Mouse (Mus musculus): ENCODE measurements around the gene Nprl2. TPM values are rescaled to one million over a fixed set of nuclear protein-coding genes. Genes with fewer than 3 reads are reported as not detected.

Nprl2 gene
- polyA plus RNA-seq, 1 experiment from 2014 or later: 40.9 TPM

GRCm38 (mm10) chr9:107508266-107508665, 33.8 kb upstream of the Nprl2 start:
- no peak overlapping the region for H3K27ac ChIP-seq (replicated peaks; ENCODE audit: low read depth, low read length)
- no peak overlapping the region for H3K9ac ChIP-seq (ENCODE audit: low read length)
- H3K4me3 ChIP-seq (ENCODE audit: low read depth, low read length): no peak overlapping the region
- DNase-seq (ENCODE audit: low spot score) (no peak), ATAC-seq (ENCODE audit: insufficient number of reproducible peaks, low FRiP score, low TSS enrichment, low read depth) (no peak)
- H3K4me2 ChIP-seq (ENCODE audit: low read depth, severe bottlenecking): no peak overlapping the region
- peaks cover 4% of the 10 kb centered on the region for H3K27me3 ChIP-seq (ENCODE audit: control insufficient read depth, insufficient read depth, low read length)
- peaks cover 3% of the 10 kb centered on the region; the same call in 1 of the 2 replicates for H3K4me1 ChIP-seq (ENCODE audit: control insufficient read depth, insufficient read depth, low read length)
- 47% methylated on average over 10 of the region's 10 CpGs for WGBS
- no peaks in the 10 kb centered on the region for H3K36me3 ChIP-seq (ENCODE audit: control insufficient read depth, insufficient read depth, low read length)
- H3K9me3 ChIP-seq (ENCODE audit: control insufficient read depth, low read length): no peaks in the 10 kb centered on the region

- peaks cover 4% of the 10 kb centered on the region for H3K27me3 ChIP-seq (ENCODE audit: control insufficient read depth, insufficient read depth, low read length)
- H3K4me1 ChIP-seq (ENCODE audit: control insufficient read depth, insufficient read depth, low read length): peaks cover 3% of the 10 kb centered on the region; the same call in 1 of the 2 replicates
- WGBS: 80% methylated on average over 14 of the region's 14 CpGs
Measured at GRCm38 (mm10) chr9:107510384-107511100, 31.5 kb upstream of the Nprl2 start.

GRCm38 (mm10) chr9:107511436-107511835, 30.6 kb upstream of the Nprl2 start:
- no peak overlapping the region for H3K4me3 ChIP-seq (ENCODE audit: low read depth, low read length)
- no peak for ATAC-seq (ENCODE audit: insufficient number of reproducible peaks, low FRiP score, low TSS enrichment, low read depth)
- no peak overlapping the region for H3K4me2 ChIP-seq (ENCODE audit: low read depth, severe bottlenecking)
- no peak for DNase-seq (ENCODE audit: low spot score)
- H3K9ac ChIP-seq (ENCODE audit: low read length): no peak overlapping the region
- WGBS: 46% methylated on average over 8 of the region's 8 CpGs
- no peak overlapping the region for H3K27ac ChIP-seq (replicated peaks; ENCODE audit: low read depth, low read length)
- H3K27me3 ChIP-seq (ENCODE audit: control insufficient read depth, insufficient read depth, low read length): no peaks in the 10 kb centered on the region; the same call in none of the 2 replicates
- no peaks in the 10 kb centered on the region for H3K36me3 ChIP-seq (ENCODE audit: control insufficient read depth, insufficient read depth, low read length)
- H3K4me1 ChIP-seq (ENCODE audit: control insufficient read depth, insufficient read depth, low read length): peaks cover 3% of the 10 kb centered on the region; the same call in 1 of the 2 replicates
- H3K9me3 ChIP-seq (ENCODE audit: control insufficient read depth, low read length): no peaks in the 10 kb centered on the region

More at GRCm38 (mm10) chr9:107510384-107511100, 31.5 kb upstream of the Nprl2 start:
- DNase-seq (ENCODE audit: low spot score) (no peak), ATAC-seq (ENCODE audit: insufficient number of reproducible peaks, low FRiP score, low TSS enrichment, low read depth) (no peak)
- Histone ChIP-seq H3K4me3 (ENCODE audit: low read depth, low read length) (no peak overlapping the region), H3K9me3 (ENCODE audit: control insufficient read depth, low read length) (no peaks in the 10 kb centered on the region), H3K27ac (replicated peaks; ENCODE audit: low read depth, low read length) (no peak overlapping the region), H3K4me2 (ENCODE audit: low read depth, severe bottlenecking) (no peak overlapping the region), H3K9ac (ENCODE audit: low read length) (no peak overlapping the region), H3K36me3 (ENCODE audit: control insufficient read depth, insufficient read depth, low read length) (no peaks in the 10 kb centered on the region)

- 85% methylated on average over 16 of the region's 16 CpGs for WGBS
- Histone ChIP-seq H3K4me2 (ENCODE audit: low read depth, severe bottlenecking) (no peak overlapping the region), H3K27ac (replicated peaks; ENCODE audit: low read depth, low read length) (no peak overlapping the region), H3K9me3 (ENCODE audit: control insufficient read depth, low read length) (no peaks in the 10 kb centered on the region), H3K36me3 (ENCODE audit: control insufficient read depth, insufficient read depth, low read length) (no peaks in the 10 kb centered on the region), H3K4me1 (ENCODE audit: control insufficient read depth, insufficient read depth, low read length) (peaks cover 3% of the 10 kb centered on the region; the same call in 1 of the 2 replicates), H3K27me3 (ENCODE audit: control insufficient read depth, insufficient read depth, low read length) (no peaks in the 10 kb centered on the region; the same call in none of the 2 replicates), H3K9ac (ENCODE audit: low read length) (no peak overlapping the region), H3K4me3 (ENCODE audit: low read depth, low read length) (no peak overlapping the region)
- ATAC-seq (ENCODE audit: insufficient number of reproducible peaks, low FRiP score, low TSS enrichment, low read depth): no peak
- DNase-seq (ENCODE audit: low spot score): no peak
Measured at GRCm38 (mm10) chr9:107512326-107512725, 29.7 kb upstream of the Nprl2 start.

GRCm38 (mm10) chr9:107514303-107514955, 27.6 kb upstream of the Nprl2 start:
- H3K27me3 ChIP-seq (ENCODE audit: control insufficient read depth, insufficient read depth, low read length): no peaks in the 10 kb centered on the region; the same call in 1 of the 2 replicates
- WGBS: 19% methylated on average over 14 of the region's 14 CpGs
- peak; percentile 94 for DNase-seq (ENCODE audit: low spot score)
- no peaks in the 10 kb centered on the region for H3K4me1 ChIP-seq (ENCODE audit: control insufficient read depth, insufficient read depth, low read length)
- no peak overlapping the region for H3K9ac ChIP-seq (ENCODE audit: low read length)
- no peak overlapping the region for H3K27ac ChIP-seq (replicated peaks; ENCODE audit: low read depth, low read length)
- ATAC-seq (ENCODE audit: insufficient number of reproducible peaks, low FRiP score, low TSS enrichment, low read depth): 0 out of 2 replicates have a peak, but pooled peaks have one; percentile 42
- H3K36me3 ChIP-seq (ENCODE audit: control insufficient read depth, insufficient read depth, low read length): no peaks in the 10 kb centered on the region
- no peak overlapping the region for H3K4me3 ChIP-seq (ENCODE audit: low read depth, low read length)
- no peaks in the 10 kb centered on the region for H3K9me3 ChIP-seq (ENCODE audit: control insufficient read depth, low read length)
- H3K4me2 ChIP-seq (ENCODE audit: low read depth, severe bottlenecking): no peak overlapping the region

GRCm38 (mm10) chr9:107520331-107520730, 21.7 kb upstream of the Nprl2 start:
- Histone ChIP-seq H3K27ac (replicated peaks; ENCODE audit: low read depth, low read length) (no peak overlapping the region), H3K4me2 (ENCODE audit: low read depth, severe bottlenecking) (no peak overlapping the region), H3K9ac (ENCODE audit: low read length) (no peak overlapping the region), H3K36me3 (ENCODE audit: control insufficient read depth, insufficient read depth, low read length) (no peaks in the 10 kb centered on the region), H3K27me3 (ENCODE audit: control insufficient read depth, insufficient read depth, low read length) (peaks cover 4% of the 10 kb centered on the region), H3K9me3 (ENCODE audit: control insufficient read depth, low read length) (no peaks in the 10 kb centered on the region), H3K4me1 (ENCODE audit: control insufficient read depth, insufficient read depth, low read length) (peaks cover 8% of the 10 kb centered on the region; the same call in 1 of the 2 replicates), H3K4me3 (ENCODE audit: low read depth, low read length) (no peak overlapping the region)
- ATAC-seq (ENCODE audit: insufficient number of reproducible peaks, low FRiP score, low TSS enrichment, low read depth): no peak
- 74% methylated on average over 6 of the region's 6 CpGs for WGBS
- DNase-seq (ENCODE audit: low spot score): no peak

GRCm38 (mm10) chr9:107521190-107521589, 20.8 kb upstream of the Nprl2 start:
- H3K9ac ChIP-seq (ENCODE audit: low read length): no peak overlapping the region
- H3K4me1 ChIP-seq (ENCODE audit: control insufficient read depth, insufficient read depth, low read length): peaks cover 8% of the 10 kb centered on the region; the same call in 1 of the 2 replicates
- 62% methylated on average over 5 of the region's 5 CpGs for WGBS
- H3K4me3 ChIP-seq (ENCODE audit: low read depth, low read length): no peak overlapping the region
- DNase-seq (ENCODE audit: low spot score) (no peak), ATAC-seq (ENCODE audit: insufficient number of reproducible peaks, low FRiP score, low TSS enrichment, low read depth) (no peak)
- no peaks in the 10 kb centered on the region for H3K9me3 ChIP-seq (ENCODE audit: control insufficient read depth, low read length)
- no peaks in the 10 kb centered on the region for H3K36me3 ChIP-seq (ENCODE audit: control insufficient read depth, insufficient read depth, low read length)
- H3K27ac ChIP-seq (replicated peaks; ENCODE audit: low read depth, low read length): no peak overlapping the region
- H3K4me2 ChIP-seq (ENCODE audit: low read depth, severe bottlenecking): no peak overlapping the region
- peaks cover 11% of the 10 kb centered on the region for H3K27me3 ChIP-seq (ENCODE audit: control insufficient read depth, insufficient read depth, low read length)

GRCm38 (mm10) chr9:107521711-107522399, 20.2 kb upstream of the Nprl2 start:
- peaks cover 18% of the 10 kb centered on the region for H3K27me3 ChIP-seq (ENCODE audit: control insufficient read depth, insufficient read depth, low read length)
- DNase-seq (ENCODE audit: low spot score): no peak

More at GRCm38 (mm10) chr9:107521711-107522399, 20.2 kb upstream of the Nprl2 start:
- peaks cover 12% of the 10 kb centered on the region; the same call in 1 of the 2 replicates for H3K4me1 ChIP-seq (ENCODE audit: control insufficient read depth, insufficient read depth, low read length)
- H3K4me3 ChIP-seq (ENCODE audit: low read depth, low read length): no peak overlapping the region
- no peaks in the 10 kb centered on the region for H3K9me3 ChIP-seq (ENCODE audit: control insufficient read depth, low read length)
- ATAC-seq (ENCODE audit: insufficient number of reproducible peaks, low FRiP score, low TSS enrichment, low read depth): no peak
- no peaks in the 10 kb centered on the region for H3K36me3 ChIP-seq (ENCODE audit: control insufficient read depth, insufficient read depth, low read length)
- H3K4me2 ChIP-seq (ENCODE audit: low read depth, severe bottlenecking): peak overlapping the region; percentile 13; the same call in 1 of the 2 replicates
- 27% methylated on average over 25 of the region's 25 CpGs for whole genome bisulfite sequencing
- no peak overlapping the region for H3K27ac ChIP-seq (replicated peaks; ENCODE audit: low read depth, low read length)
- peak overlapping the region; percentile 35; the same call in 1 of the 2 replicates for H3K9ac ChIP-seq (ENCODE audit: low read length)
